Mouse (Mus musculus): ENCODE results near the gene Cd6. TPM values are rescaled to one million over a fixed set of nuclear protein-coding genes. Genes with fewer than 3 reads are reported as not detected.
A peak's percentile ranks its signal among the peaks of the same experiment; 100 is the strongest.

Cd6 gene
- total RNA-seq, 2 experiments from 2014 or later: 0.08 to 0.31 TPM

- no peak for DNase-seq
- intact Hi-C loops (cut with DNase I): no loop called here
These were observed 26.1 kb downstream of the Cd6 start for GRCm38 (mm10) chr19:10803751-10804150.

DNA sequence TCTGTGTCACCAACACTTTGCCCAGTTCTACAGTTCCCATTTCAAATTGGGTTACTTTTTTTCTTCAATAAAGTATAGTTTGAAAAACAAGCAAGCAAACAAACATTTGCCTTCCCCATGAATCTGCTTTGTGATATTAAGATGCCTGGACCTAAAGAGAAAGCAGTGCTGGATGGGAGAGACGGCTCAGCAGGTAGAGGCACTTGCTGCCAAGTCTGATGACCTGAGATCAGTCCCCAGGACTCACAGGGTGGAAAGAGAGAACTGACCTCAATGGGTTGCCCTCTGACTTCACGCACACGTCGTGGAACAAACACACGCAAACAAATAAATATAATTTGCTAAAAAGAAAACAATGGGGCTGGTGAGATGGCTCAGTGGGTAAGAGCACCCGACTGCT lies 28.0 kb downstream of the Cd6 start:
- intact Hi-C loops (cut with DNase I): no loop called here
- DNase-seq: no peak

- intact Hi-C loops (cut with DNase I): no loop called here
- no peak for DNase-seq
These were observed 28.8 kb downstream of the Cd6 start for GRCm38 (mm10) chr19:10801070-10801469.

GRCm38 (mm10) chr19:10799155-10799554 lies 30.7 kb downstream of the Cd6 start:
- intact Hi-C loops (cut with DNase I): no loop called here
- DNase-seq: no peak

DNA sequence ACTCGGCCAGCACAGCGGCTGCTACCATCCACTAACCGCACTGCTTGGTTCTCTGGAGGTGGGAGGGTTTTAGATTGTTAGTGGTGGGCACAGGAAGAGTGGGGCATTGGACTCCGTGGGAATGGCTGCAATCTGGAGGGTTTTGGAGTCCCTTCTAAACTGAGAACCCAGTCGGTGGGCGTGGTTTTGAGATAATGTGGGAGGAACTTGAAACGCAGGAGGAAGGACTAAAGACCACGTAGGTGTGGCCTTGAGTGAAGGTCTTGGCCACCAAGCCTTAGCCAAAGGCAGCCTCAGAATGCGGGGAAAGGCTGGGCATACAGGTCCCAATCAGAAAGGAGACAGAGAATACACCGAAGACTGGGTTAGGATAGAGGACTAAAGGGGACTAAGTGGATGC lies 31.3 kb downstream of the Cd6 start:
- intact Hi-C loops (cut with DNase I): no loop called here
- DNase-seq: no peak

GRCm38 (mm10) chr19:10794916-10795315 lies 34.9 kb downstream of the Cd6 start:
- DNase-seq: no peak
- intact Hi-C loops (cut with DNase I): no loop called here

DNA sequence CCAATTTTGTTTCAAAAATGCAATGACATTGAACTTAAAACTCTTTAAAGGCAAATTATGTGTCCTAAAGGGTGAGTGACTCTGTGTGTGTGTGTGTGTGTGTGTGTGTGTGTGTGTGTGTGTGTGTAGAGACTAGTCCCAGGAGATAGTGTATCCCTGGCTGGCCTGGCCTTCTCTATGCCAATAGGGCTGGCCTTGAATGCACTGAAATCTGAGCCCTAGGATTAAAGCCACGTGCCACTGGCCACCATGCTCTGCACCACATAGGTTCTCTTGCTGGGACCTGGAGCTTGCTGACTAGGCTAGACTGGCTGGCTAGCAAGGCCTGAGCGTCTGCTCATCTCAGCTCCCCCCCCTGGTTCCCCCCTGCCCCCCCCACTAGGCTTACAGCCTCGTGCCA lies 36.8 kb downstream of the Cd6 start:
- no peak for DNase-seq

DNA sequence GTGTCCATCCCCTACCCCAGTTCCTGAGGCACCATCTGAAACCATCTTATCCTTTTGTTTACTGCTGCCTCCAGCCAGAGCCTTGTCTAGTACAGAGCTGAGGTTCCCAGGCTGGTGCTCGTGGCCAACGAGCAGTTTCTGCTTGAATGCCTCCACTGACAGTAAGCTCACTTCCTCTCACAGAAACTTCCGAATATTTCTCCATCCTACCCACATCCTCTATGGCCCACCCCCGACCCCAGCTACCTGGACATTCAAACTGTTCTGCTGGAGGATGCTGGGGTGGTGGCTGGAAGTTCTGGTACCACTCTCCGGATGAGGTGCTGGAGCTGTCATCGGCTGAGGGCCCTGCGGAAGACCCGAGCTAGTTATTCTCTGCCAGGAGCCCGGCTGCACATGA lies 39.5 kb downstream of the Cd6 start:
- no peak for DNase-seq
- intact Hi-C loops (cut with DNase I): no loop called here

More for the DNA sequence above, 36.8 kb downstream of the Cd6 start:
- intact Hi-C loops (cut with DNase I): no loop called here

GRCm38 (mm10) chr19:10788242-10788641 lies 41.6 kb downstream of the Cd6 start:
- intact Hi-C loops (cut with DNase I): no loop called here
- no peak for DNase-seq

DNA sequence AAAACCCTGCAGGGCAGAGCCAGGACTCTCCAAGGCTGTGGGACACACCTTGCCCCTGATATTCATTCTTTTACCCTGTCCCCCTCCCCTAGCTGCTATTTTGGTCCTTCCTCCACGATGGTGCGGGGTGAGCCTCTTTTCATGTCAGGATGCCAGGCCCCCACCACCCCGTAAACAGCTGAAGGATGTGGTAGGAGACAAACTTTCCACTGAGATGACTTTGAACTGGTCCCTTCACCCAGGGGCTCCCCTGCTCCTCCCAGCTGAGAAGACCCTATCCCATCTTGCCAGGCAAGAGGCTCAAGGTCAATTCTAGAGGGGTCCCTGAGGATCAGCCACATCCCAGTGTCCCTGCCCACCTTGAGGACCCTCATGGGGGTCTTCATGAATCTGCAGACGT lies 42.5 kb downstream of the Cd6 start:
- DNase-seq: no peak
- intact Hi-C loops (cut with DNase I): no loop called here

DNA sequence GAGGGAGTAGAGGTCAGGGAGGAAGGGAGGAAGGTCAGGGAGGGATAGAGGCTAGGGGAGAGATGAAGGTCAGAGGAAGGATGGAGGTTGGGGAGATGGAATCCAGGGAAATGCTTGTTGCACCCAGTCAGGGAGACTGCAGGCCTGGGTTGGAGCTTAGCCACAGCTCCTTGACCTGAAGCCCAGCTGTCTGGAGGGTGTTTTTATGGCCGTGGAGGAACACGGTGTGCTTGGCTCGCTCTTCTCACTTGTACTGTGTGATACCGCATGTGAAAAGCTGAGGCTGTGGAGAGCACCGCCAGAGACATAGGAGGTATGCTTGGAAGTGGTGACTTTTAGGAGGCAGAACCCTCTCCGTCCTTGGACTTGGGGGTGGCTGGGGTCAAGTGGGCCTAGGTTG lies 43.1 kb downstream of the Cd6 start:
- DNase-seq: peak in 1 of 2 experiments; percentile 35
- intact Hi-C loops (cut with DNase I): no loop called here

GRCm38 (mm10) chr19:10784796-10785459 lies 44.9 kb downstream of the Cd6 start:
- no peak for DNase-seq
- intact Hi-C loops (cut with DNase I): loop anchor here (1.0 kb wide), 1 partner anchor 92 kb away; no protein-coding TSS in a partner anchor

DNA sequence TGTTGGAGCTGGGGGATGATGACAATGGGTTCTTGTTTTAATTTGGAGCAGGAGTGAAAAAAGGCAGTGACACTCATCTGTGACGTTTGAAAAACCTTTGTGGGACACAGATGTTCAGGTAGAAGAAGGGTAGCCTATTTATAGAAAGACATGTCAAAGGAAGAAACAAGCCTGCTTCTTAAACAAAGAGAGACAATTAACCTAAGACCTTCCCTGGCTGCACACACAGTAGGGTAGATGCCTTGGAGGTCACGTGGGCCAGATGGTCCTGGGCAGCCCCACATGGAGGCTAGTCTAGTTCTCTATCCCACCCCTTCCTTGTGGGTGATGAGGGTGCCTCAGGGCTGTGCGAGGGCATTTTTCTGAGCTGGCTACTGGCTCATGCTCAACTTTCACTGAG lies 45.8 kb downstream of the Cd6 start:
- intact Hi-C loops (cut with DNase I): no loop called here
- DNase-seq: no peak

DNA sequence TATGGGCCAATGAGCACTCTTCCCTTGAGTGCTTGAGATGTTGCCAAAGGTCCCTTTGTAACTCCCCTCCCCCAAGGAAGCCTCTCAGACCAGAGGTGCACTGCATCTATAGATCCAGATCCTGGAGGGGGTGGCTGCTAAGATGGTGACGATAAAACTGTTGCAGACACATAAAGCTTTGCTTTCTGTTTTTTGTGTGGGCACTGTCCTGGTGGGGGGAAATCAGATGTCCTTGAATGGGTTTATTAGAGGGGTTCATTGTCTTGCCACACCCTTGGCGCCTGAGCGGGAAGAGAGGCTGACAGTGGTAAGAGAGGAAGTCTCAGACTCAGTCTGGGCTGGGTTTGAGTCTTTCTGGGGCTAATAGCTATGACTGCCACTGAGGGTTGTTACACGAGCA lies 46.7 kb downstream of the Cd6 start:
- no peak for DNase-seq
- intact Hi-C loops (cut with DNase I): no loop called here

GRCm38 (mm10) chr19:10781641-10782040 lies 48.2 kb downstream of the Cd6 start:
- no peak for DNase-seq
- intact Hi-C loops (cut with DNase I): no loop called here

DNA sequence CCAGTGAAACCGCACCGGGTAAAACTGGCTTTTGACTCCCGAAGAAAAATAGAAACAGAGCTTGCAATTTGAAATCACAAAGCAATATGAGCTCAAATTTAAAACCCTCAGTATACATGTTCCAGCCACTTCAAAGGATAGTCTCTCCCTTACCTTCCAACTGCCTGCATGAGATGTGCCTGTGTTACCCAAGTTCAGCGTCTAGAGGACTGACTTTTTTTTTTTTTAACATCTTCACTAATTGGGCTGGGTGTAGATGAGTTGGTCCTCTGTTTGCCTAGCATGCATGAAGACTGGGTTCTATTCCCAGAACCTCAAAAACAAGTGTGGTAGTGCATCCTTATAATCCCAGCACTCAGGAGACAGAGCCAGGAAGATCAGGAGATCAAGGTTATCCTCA lies 53.0 kb downstream of the Cd6 start:
- DNase-seq: no peak
- intact Hi-C loops (cut with DNase I): no loop called here

- no peak for DNase-seq
- intact Hi-C loops (cut with DNase I): no loop called here
These were observed 55.7 kb downstream of the Cd6 start for GRCm38 (mm10) chr19:10774141-10774540.

DNA sequence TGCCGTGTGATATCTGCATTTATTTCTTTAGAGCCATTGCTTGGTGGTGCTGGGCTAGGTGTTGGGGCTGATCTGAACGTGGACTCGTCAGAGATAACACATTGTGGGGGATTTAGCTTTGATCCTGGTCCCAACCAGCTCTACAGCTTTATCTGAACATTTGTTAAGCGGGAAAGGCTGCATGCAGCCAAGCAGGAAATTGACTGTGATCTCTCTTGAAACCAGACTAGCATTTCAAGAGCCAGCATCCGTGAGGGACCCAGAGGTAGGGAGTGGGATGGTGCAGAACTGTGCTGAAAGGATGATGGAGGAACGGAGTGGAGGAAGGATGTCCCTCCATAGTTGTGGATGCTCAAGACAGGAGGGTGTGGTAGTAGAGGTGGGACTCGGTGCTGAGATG lies 56.5 kb downstream of the Cd6 start:
- no peak for DNase-seq
- intact Hi-C loops (cut with DNase I): no loop called here

- intact Hi-C loops (cut with DNase I): no loop called here
- no peak for DNase-seq
These were observed 57.0 kb downstream of the Cd6 start for GRCm38 (mm10) chr19:10772866-10773265.

- intact Hi-C loops (cut with DNase I): no loop called here
- no peak for DNase-seq
These were observed 57.9 kb downstream of the Cd6 start for GRCm38 (mm10) chr19:10771995-10772394.

DNA sequence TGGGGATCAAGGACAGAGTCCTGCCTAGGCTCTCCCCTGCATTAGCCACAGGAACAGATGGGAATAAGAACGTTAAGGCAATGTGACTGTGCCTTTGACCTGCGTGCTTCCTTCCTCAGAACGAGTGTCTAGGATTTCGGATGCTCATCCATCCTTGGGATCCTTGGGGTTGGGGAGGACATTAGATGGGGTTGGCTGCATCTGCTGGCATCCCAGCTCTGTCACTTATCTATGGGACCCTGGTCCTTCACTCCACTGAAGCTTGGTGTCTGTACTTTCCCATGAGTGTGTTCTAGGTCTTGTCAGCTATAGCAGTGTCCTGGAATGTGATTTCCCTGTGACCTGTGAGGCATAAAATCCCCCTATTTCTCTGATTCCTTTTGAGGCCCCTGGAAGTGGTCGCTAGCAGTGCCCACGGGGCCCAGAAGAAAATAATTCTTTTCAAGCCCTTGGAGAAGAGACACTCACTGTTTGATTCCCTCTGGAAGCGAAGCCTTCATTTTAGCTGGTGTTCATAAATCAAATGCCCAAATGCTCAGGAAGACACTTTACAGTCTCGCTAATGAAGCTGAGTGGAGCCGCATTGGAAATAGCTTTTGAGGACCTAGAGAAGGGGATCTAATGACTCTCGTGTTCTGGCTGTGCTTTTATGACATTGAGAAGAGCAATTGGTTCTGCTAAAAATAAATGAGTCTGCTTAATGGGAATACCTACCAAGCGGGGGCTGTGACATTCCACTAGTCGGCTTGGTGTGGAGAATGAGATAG lies 60.2 kb downstream of the Cd6 start:
- intact Hi-C loops (cut with DNase I): no loop called here
- no peak for DNase-seq

- no peak for DNase-seq
- intact Hi-C loops (cut with DNase I): no loop called here
These were observed 61.0 kb downstream of the Cd6 start for GRCm38 (mm10) chr19:10768694-10769428.
